Mouse (Mus musculus) heart, postnatal 0 days (tissue): ENCODE measurements around the gene Pld1.

Experiments
- CTCF ChIP-seq: IDR thresholded peaks from 2 replicates; pipeline ENCODE4 v1.5.1; 2016; ENCODE audit warnings: antibody characterized with exemption, control low read depth, low read depth
- EP300 ChIP-seq: IDR thresholded peaks from 2 replicates; pipeline ENCODE4 v1.6.1; 2016; ENCODE audit warnings: antibody characterized with exemption, low read depth

- TF ChIP-seq CTCF (no peak), EP300 (no peak)
Measured at GRCm38 (mm10) chr3:27951721-27952120, 13.2 kb downstream of the Pld1 start.
